Mouse (Mus musculus) C2C12 (cell line): ENCODE results near the gene Fhl5.
"Not testable (repeated sequence)": the region's sequence is repeated elsewhere in the genome, so short reads cannot be mapped to it uniquely, and the experiment has no call there.

Experiments
- CEBPB ChIP-seq: IDR thresholded peaks from one replicate; pipeline ENCODE4 v1.6.1; 2011; ENCODE audit warnings: low read depth, mild to moderate bottlenecking, control low read depth, moderate library complexity
- CTCF ChIP-seq: IDR thresholded peaks from one replicate; pipeline ENCODE4 v1.5.1; 2011; ENCODE audit not compliant: control insufficient read depth, insufficient read depth, insufficient read length
- USF1 ChIP-seq: IDR thresholded peaks from one replicate; pipeline ENCODE4 v1.6.1; 2011; ENCODE audit warnings: low read depth, mild to moderate bottlenecking, control low read depth, moderate library complexity

DNA sequence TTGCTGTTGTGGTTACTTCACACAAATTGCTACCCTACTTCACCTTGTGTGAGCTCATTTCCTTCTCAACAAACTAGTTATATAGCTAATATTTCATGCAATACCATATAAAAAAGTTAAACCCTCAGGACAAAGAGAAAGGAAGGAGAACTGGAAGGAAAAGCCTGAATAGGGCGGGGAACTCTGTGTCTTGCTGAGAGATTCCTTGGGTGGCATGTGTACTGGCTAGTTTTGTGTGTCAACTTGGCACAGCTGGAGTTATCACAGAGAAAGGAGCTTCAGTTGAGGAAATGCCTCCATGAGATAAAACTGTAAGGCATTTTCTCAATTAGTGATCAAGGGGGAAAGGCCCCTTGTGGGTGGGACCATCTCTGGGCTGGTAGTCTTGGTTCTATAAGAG, 8.9 kb downstream of the Fhl5 start:
- TF ChIP-seq CTCF, USF1, CEBPB: not testable (repeated sequence)
